Mouse (Mus musculus) effector memory CD4-positive, alpha-beta T cell, adult 5 months (primary cell): Measurements from ENCODE around the gene Lbx2. TPM values are rescaled to one million over a fixed set of nuclear protein-coding genes. Genes with fewer than 3 reads are reported as not detected.

Experiments
- polyA plus RNA-seq: library from polyadenylated mRNA; unstranded; fragments of 100-300 nt; shearing (Covaris generic); gene quantifications from one replicate; pipeline ENCODE4 v1.2.1, GENCODE M21; 2017

Lbx2 gene
- polyA plus RNA-seq = not detected

DNA sequence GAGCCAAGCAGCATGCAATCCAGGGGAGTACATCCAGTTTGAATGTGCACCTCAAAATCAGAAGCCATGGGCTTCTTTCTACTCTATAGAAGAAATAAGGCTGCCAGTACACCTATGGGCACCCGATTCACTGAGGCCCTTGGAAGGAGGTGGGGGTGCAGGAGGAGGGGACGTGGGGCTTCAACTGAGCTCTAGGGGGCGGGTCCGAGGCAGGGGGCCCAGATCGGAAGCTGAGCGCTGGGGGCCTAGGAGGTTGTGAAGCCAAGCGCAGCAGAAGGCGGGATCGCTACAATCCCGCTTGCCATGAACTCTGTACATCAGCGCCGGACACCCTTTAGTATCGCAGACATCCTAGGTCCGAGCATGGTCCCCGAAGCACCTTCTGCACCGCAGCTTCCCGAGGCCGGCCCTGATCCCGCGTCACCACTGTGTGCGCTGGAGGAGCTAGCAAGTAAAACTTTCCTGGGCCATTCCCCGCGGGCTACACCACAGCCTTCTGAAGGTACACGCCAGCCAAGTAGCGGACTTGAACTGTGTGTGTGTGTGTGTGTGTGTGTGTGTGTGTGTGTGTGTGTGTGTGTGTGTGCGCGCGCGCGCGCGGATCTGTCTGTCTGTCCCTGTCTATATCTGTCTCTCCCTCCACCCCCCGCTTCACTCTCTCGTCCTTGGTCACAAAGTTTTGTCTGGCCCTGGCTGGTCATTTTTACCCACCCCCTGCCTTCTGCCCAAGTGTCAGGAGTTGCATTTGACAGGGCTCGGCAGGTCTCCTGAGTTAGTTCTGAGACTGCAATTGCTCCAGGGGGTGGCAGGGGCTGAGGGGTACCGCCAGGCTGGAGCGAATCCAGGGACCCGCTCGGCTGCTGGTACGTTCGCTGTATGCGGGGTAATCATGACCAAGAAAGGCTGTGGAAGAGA lies at the start of gene Lbx2:
Gene Lbx2, plus strand, starts transcription at position 247 of the 915 bp plus-strand sequence.

DNA sequence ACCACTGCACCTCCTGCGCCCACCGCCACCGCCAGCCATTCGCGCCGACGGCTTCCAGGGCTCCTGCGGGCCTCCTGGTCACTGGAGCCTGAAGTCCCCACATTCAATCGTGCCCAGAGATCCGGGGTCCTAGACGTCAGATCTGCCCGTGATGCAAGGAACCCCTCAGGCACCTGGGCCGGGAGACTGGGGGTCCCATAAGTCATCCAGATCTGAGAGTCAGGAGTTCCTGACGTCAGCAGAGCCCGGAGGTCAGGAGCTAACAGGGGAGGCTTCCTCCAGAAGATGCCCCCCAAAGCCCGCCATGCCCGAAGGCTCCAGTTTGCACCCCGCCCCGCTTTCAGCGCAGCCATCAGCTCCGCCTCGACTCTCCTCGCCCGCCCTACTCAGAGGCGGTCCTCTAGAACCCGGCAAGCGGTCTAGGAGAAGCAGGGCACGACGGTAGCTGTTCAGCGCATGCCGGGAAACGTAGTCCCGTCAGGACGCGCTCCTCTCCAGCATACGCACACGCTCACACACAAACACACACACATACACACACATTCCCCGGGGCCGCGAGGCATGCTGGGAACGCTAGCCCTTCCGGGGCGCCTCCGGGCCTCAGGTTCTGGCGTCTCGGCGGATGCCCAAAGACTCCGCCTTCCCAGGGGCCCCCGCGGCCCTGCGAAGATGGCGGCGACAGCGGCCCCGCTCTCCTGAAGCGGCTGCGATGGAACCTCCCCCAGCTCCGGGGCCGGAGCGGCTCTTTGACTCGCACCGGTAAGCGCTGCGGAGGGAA lies 31.9 kb upstream of the Lbx2 start, which contains the start of gene Aup1:
Gene Aup1, plus strand, starts transcription at position 448 of the 778 bp plus-strand sequence.

DNA sequence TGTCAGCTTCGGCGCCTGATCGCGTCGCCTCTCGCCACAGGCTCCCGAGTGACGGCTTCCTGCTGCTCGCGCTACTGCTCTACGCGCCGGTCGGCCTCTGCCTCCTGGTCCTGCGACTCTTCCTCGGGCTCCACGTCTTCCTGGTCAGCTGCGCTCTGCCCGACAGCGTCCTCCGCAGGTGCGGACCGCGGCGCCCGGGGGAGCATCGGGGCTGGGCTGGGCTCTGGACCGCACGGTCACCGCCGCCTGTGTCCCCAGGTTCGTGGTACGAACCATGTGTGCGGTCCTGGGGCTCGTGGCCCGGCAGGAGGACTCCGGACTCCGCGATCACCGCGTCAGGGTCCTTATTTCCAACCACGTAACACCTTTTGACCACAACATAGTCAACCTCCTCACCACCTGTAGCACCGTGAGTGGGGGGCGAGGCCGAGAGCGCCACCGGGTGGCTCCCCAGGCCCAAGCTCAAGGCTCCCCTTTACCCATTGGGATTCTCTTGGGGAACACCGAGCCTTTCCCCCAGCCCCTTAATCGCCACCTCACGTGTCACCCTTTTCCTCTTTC lies 31.2 kb upstream of the Lbx2 start, which contains the start of gene Htra2:
Gene Htra2, minus strand, starts transcription at position 403 of the 561 bp plus-strand sequence.

DNA sequence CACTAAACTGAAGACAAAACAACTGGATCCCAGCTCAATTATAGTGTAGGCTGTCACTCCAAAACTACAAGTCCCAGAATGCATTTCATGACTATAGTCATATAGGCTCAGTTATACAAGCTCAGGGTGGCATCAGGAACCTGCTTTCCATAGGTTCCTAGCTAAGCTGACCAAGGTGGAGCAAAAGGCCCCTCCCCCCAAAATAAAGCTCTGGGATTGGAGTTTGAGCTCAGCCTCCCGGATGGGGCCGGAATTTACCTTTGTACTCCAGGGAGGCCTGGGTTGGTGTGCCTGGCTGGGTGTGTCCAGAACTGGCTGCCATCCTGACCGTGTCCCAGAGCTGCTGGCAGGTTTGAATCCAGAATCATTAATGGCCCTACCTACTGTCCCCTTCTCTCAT lies 28.4 kb upstream of the Lbx2 start, which contains the start of gene Dqx1:
Gene Dqx1, plus strand, starts transcription at position 55 of the 400 bp plus-strand sequence.

DNA sequence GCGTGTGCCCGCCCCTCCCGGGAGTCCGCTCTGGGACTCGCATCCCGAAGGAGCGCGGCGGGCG lies 16.1 kb upstream of the Lbx2 start, which contains the start of gene Tlx2:
Gene Tlx2, minus strand, starts transcription at position 47 of the 64 bp plus-strand sequence.

DNA sequence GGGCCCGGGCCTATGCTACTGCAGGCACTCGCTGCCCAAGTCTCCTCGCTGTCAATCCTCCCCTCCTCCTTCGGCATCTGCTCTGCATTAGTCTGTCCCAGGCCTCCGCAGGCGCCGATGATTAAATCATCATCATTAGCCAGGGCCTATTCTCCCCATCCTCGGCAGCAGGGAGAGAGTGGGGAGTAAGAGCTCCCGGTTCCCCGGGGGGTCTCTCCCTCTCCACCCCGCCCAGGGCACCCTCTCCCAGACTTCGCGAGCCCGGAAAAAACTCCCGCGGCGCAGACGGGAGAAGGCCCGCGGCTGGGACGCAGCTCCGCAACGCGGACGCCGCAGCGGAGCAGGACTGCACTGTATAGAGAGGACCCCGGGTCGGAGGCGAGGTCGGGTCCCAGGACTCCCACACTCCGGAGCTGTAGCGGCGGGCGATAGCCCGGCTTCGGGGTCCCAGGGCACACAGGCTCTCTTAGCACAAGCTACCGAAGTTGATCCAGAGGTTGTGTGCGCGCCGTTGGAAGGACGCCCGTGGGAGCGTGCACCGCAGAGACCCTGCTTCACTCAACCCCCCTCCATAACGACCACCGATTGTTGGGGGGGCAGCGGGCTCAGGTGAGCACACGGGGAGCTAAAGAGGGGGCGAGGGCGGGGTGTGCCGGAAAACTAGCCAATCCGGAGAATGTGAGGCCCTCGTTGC lies 8.4 kb upstream of the Lbx2 start, which contains the start of gene Pcgf1:
Gene Pcgf1, plus strand, starts transcription at position 240 of the 694 bp plus-strand sequence.

DNA sequence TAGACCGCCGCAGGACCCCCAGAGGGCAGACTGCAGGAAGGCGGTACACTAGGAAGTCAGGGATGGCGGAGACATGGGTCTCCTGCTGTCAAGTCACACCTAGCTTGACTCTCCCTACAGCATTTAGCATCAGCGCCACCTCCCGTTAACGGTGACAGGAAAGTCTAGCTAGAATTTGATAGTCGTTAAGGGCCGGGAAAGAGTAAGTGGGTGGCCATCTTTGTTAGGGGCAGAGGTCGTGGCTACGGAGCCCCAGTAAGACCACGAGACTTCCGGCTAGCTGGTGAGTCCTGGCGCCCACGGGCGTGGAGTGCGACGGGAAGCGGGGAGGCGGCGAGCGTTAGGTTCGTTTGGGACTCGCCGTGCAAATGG lies 15.1 kb downstream of the Lbx2 start, which contains the start of the genes Ccdc142 and Gm42688:
Gene Ccdc142, plus strand, starts transcription at position 286 of the 372 bp plus-strand sequence.
Gene Gm42688, plus strand, starts transcription at position 302 of the 372 bp plus-strand sequence.

DNA sequence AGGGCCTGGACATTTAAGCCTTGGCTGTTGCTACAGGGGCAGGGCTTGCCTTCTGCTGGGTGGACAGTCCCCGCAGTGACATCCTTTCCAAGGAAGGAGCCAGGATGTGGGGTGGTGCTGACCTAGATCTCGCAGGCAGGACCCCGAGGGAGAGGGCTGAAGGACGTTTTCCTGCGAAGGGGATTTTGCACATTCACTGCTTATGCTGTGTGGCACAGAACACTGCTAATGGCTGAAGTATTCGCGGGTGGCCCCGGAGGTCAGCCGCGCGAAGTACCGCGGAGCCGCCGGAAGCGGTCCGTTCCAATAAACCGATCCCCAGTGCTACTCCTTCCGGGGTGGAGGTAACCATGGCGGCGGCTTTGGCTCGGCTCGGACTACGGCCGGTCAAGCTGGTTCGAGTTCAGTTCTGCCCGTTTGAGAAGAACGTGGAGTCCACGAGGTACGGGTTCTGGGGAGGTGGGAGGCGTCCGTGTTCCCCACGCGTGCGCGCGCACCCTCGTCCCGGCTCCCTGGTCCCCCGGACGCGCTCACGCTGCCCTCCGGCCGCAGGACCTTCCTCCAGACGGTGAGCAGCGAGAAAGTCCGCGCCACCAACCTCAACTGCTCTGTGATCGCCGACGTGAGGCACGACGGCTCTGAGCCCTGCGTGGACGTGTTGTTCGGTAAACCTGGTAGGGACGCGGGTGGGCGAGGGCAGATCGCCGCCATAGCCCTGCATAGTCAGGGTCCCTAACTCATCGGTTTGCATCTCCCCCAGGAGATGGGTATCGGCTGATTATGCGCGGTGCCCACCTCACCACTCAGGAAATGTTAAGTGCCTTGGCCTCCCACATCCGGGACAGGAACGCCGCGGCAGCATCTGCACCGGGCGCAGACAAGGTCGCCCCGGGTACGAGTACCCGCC lies 22.8 kb downstream of the Lbx2 start, which contains the start of gene Mrpl53:
Gene Mrpl53, plus strand, starts transcription at position 279 of the 907 bp plus-strand sequence.

DNA sequence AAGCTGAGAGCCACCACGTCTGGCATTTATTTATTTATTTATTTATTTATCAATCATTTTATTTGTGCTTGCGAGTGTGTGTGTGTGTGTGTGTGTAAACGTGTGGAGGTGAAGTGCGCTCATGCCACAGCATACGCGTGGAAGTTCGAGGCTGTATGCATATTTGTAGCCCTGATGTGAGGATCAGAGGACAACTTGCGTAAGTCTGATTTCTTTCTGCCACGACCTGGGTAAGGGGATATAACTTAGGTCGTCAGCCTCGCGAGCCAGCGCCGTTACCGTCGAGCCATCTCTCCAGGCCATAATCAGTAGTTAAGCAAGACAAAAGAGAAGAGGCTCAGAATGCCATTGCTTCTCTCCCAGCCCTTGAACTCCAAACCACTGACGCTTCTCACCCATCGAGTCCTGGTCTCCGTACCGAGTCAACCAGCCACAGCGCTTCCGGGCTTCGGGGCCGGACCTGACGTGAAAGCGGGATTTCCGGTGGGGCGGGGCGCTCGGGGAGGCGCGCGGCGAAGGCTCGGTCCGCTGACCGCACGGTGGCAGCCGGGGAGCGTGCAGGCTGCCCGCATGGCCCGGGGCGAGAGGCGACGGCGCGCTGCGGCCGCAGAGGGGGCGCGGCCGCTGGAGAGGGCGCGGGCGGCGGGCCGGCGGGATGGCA lies 29.0 kb downstream of the Lbx2 start, which contains the start of gene Mogs:
Gene Mogs, plus strand, starts transcription at position 486 of the 661 bp plus-strand sequence.

DNA sequence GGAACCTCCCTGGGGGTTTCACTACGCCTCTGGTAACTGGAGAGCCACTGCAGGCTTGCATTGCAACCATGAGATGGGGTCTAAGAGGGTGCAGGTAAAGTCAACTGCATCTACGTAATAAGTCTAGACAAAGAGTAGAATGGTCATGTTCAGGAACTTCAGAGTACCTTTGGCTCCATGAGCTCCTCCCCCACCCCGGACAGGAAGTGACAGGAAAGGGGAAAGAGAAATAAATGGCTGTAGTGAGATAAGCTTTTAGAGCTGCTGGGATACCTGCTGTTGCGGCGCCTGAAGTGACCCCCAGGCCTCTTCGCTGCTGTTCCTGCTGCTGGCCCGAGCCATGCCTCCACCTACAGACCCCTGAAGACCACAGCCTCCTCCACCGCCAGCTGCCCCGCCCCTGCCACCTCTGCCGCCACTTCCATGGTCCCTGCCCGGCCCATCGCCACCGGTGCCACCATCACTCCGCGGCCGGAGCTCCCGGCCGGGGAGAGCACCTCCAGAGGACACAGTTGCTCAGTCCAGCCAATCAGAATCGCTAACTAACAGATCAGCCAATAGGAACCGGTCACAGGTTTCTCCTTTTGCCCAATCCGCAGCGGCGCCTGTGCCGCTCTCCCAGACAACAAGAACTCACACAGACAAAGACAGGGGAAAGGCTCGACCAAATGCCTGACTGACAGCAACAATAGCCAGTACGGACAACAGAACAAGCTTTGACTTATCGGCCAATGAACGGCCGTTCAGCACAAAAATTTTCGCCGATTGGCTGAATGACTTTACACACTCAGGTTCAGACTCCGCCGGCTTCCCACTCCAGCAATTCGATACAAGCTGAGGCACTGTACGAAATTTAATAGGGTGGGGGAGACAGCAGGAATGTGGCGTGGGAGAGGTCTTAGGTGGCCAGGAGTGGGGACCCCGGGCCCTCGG lies 35.0 kb downstream of the Lbx2 start, which contains the start of gene Wbp1:
Gene Wbp1, minus strand, starts transcription at position 630 of the 933 bp plus-strand sequence.

DNA sequence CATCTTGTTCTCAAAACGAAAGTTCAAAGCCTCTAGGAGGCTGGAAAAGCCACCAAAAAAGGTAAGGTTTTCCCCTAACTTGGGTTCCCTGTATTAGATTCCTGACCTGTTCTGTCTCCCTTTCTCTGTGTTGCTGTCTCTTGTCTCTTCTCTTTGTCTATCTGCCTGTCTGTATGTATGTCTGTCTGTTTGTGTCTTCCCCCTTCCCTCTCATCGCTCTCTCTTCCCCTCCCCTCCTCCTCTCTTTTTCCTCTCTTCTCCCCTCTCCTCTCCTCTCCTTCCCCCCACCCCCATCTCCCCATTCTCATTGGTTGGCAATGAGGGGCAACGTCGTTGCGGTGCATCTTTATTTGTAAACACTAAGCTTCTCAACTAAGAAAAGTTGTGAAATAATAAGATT lies 39.2 kb downstream of the Lbx2 start, which contains the start of gene Ino80b:
Gene Ino80b, minus strand, starts transcription at position 101 of the 400 bp plus-strand sequence.

DNA sequence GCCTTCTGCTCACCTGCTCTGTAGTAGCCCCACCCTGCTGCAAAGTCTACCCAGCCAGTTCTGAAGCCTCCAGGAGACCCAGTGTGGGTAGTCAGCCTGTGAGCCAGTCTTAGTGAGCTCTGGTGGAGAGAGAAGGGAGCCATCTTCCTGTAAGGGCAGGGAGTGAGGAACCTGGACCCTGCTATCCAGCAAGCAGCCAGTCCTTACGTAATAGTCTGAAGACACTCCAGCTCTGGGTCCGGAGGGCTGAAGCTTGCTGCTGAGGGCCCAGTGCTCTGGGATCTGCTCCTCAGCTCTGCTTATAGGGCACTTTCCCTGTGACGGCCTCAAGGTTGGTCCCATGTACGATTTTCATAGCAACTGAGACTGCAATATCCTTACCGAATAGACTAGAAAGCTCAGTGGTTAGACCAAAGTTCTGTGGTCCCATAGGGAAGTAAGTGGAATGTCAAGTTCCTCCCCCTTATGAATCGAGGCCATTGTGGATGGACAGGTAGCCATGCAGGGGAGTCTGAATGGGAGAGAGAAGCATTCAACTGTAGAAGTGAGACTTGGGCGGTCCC lies 48.9 kb downstream of the Lbx2 start, which contains the start of gene Rtkn:
Gene Rtkn, plus strand, starts transcription at position 513 of the 563 bp plus-strand sequence.

Other genes with a start within 250 kb of the Lbx2 start
- gene Sema4f, start 146.6 kb upstream of the Lbx2 start, polyA plus RNA-seq = 14.4 TPM
- not detected for gene M1ap, start 139.5 kb upstream of the Lbx2 start, polyA plus RNA-seq
- 13.9 TPM for gene Dok1, start 52.9 kb upstream of the Lbx2 start, polyA plus RNA-seq
- not detected for gene Loxl3, start 52.2 kb upstream of the Lbx2 start, polyA plus RNA-seq
- 408 TPM for gene Aup1, start 31.8 kb upstream of the Lbx2 start, polyA plus RNA-seq
- 38.1 TPM for gene Htra2, start 31.1 kb upstream of the Lbx2 start, polyA plus RNA-seq
- gene Dqx1, start 28.5 kb upstream of the Lbx2 start, polyA plus RNA-seq = 2.7 TPM
- gene Tlx2, start 16.1 kb upstream of the Lbx2 start, polyA plus RNA-seq = not detected
- 25.5 TPM for gene Pcgf1, start 8.5 kb upstream of the Lbx2 start, polyA plus RNA-seq
- 2.9 TPM for gene Ccdc142, start 15.2 kb downstream of the Lbx2 start, polyA plus RNA-seq
- 7.2 TPM for gene Gm42688, start 15.2 kb downstream of the Lbx2 start, polyA plus RNA-seq
- 29.6 TPM for gene Mrpl53, start 22.7 kb downstream of the Lbx2 start, polyA plus RNA-seq
- 71.4 TPM for gene Mogs, start 29.1 kb downstream of the Lbx2 start, polyA plus RNA-seq
- 58.8 TPM for gene Wbp1, start 35.2 kb downstream of the Lbx2 start, polyA plus RNA-seq
- gene Ino80b, start 39.1 kb downstream of the Lbx2 start, polyA plus RNA-seq = 26.6 TPM
- 0.77 TPM for gene Rtkn, start 49.1 kb downstream of the Lbx2 start, polyA plus RNA-seq
- 0.62 TPM for gene Wdr54, start 70.0 kb downstream of the Lbx2 start, polyA plus RNA-seq
- gene 1700003E16Rik, start 70.0 kb downstream of the Lbx2 start, polyA plus RNA-seq = not detected
- gene Dctn1, start 79.6 kb downstream of the Lbx2 start, polyA plus RNA-seq = 60.1 TPM
- gene Slc4a5, start 133.5 kb downstream of the Lbx2 start, polyA plus RNA-seq = 0.81 TPM
- 63.8 TPM for gene Mthfd2, start 239.5 kb downstream of the Lbx2 start, polyA plus RNA-seq
- gene Mob1a, start 239.6 kb downstream of the Lbx2 start, polyA plus RNA-seq = 176 TPM